Mouse (Mus musculus) macrophage (primary cell): ENCODE data around the gene Mc3r. TPM values are rescaled to one million over a fixed set of nuclear protein-coding genes. Genes with fewer than 3 reads are reported as not detected.

Experiments
- H3K27ac ChIP-seq: fragments of 350-480 bp; formaldehyde crosslinking; 2 replicates; pipeline ENCODE4 v1.9.0; 2021
- H3K36me3 ChIP-seq: fragments of 350-480 bp; formaldehyde crosslinking; 2 replicates; pipeline ENCODE4 v1.9.0; 2021; ENCODE audit errors: inconsistent target
- H3K4me3 ChIP-seq: fragments of 350-480 bp; formaldehyde crosslinking; 2 replicates; pipeline ENCODE4 v1.9.0; 2021; ENCODE audit errors: inconsistent target
- H3K79me2 ChIP-seq: fragments of 350-480 bp; formaldehyde crosslinking; 2 replicates; pipeline ENCODE4 v1.9.0; 2021; ENCODE audit errors: inconsistent target
- WGBS: methylation state at CpG from one replicate; pipeline ENCODE4 v1.1.7; 2026; ENCODE audit warnings: inconsistent platforms; ENCODE audit not compliant: missing documents; 5-methylcytosine and 5-hydroxymethylcytosine counted together
- polyA plus RNA-seq: library from polyadenylated mRNA; stranded (reverse); fragments of 250-400 nt; gene quantifications from 3 replicates; pipeline ENCODE4 v1.2.4, GENCODE M21; 2018; ENCODE audit warnings: inconsistent platforms

The Mc3r gene
- polyA plus RNA-seq, 1 experiment from 2014 or later, result not detected

- Histone ChIP-seq H3K79me2 (no peaks in the 10 kb centered on the region), H3K27ac (no peak overlapping the region), H3K36me3 (no peaks in the 10 kb centered on the region), H3K4me3 (no peak overlapping the region)
- 44% methylated on average over 7 of the region's 7 CpGs for WGBS
Measured at GRCm38 (mm10) chr2:172226945-172227344, 21.3 kb upstream of the Mc3r start.

- H3K27ac ChIP-seq, result no peak overlapping the region
- no peak overlapping the region for H3K4me3 ChIP-seq
- no peaks in the 10 kb centered on the region for H3K36me3 ChIP-seq
- 83% methylated on average over 3 of the region's 3 CpGs for WGBS
- H3K79me2 ChIP-seq, result no peaks in the 10 kb centered on the region
Measured at GRCm38 (mm10) chr2:172227808-172228207, 20.5 kb upstream of the Mc3r start.

- Histone ChIP-seq H3K79me2 (no peaks in the 10 kb centered on the region), H3K27ac (no peak overlapping the region), H3K4me3 (no peak overlapping the region), H3K36me3 (no peaks in the 10 kb centered on the region)
- WGBS, result 49% methylated on average over 2 of the region's 3 CpGs
Measured at GRCm38 (mm10) chr2:172229190-172229589, 19.1 kb upstream of the Mc3r start.

- WGBS, result 55% methylated on average over 4 of the region's 4 CpGs
- Histone ChIP-seq H3K27ac (no peak overlapping the region), H3K79me2 (no peaks in the 10 kb centered on the region), H3K36me3 (no peaks in the 10 kb centered on the region), H3K4me3 (no peak overlapping the region)
Measured at GRCm38 (mm10) chr2:172230126-172230525, 18.2 kb upstream of the Mc3r start.

- no peak overlapping the region for H3K27ac ChIP-seq
- H3K79me2 ChIP-seq, result no peaks in the 10 kb centered on the region
- 88% methylated on average over 5 of the region's 5 CpGs for WGBS
- no peak overlapping the region for H3K4me3 ChIP-seq
- no peaks in the 10 kb centered on the region for H3K36me3 ChIP-seq
Measured at GRCm38 (mm10) chr2:172238220-172238619, 10.1 kb upstream of the Mc3r start.

GRCm38 (mm10) chr2:172241031-172241430, 7.3 kb upstream of the Mc3r start:
- H3K27ac ChIP-seq, result no peak overlapping the region
- no peaks in the 10 kb centered on the region for H3K79me2 ChIP-seq
- no peaks in the 10 kb centered on the region for H3K36me3 ChIP-seq
- no peak overlapping the region for H3K4me3 ChIP-seq
- WGBS, result 22% methylated on average over 5 of the region's 5 CpGs

GRCm38 (mm10) chr2:172245497-172245896, 2.8 kb upstream of the Mc3r start:
- Histone ChIP-seq H3K27ac (no peak overlapping the region), H3K79me2 (no peaks in the 10 kb centered on the region), H3K36me3 (no peaks in the 10 kb centered on the region), H3K4me3 (no peak overlapping the region)
- WGBS, result 33% methylated on average over 8 of the region's 8 CpGs

GRCm38 (mm10) chr2:172249336-172249735, 1.0 kb downstream of the Mc3r start:
- H3K79me2 ChIP-seq, result no peaks in the 10 kb centered on the region
- H3K36me3 ChIP-seq, result no peaks in the 10 kb centered on the region
- H3K4me3 ChIP-seq, result no peak overlapping the region
- H3K27ac ChIP-seq, result no peak overlapping the region
- WGBS, result 69% methylated on average over 14 of the region's 14 CpGs

- H3K4me3 ChIP-seq, result no peak overlapping the region
- WGBS, result 94% methylated on average over 5 of the region's 6 CpGs
- no peaks in the 10 kb centered on the region for H3K79me2 ChIP-seq
- H3K27ac ChIP-seq, result no peak overlapping the region
- no peaks in the 10 kb centered on the region for H3K36me3 ChIP-seq
Measured at GRCm38 (mm10) chr2:172256418-172256817, 8.1 kb downstream of the Mc3r start.

GRCm38 (mm10) chr2:172256956-172257355, 8.7 kb downstream of the Mc3r start:
- Histone ChIP-seq H3K4me3 (no peak overlapping the region), H3K36me3 (no peaks in the 10 kb centered on the region), H3K79me2 (no peaks in the 10 kb centered on the region), H3K27ac (no peak overlapping the region)
- 74% methylated on average over 5 of the region's 5 CpGs for WGBS

GRCm38 (mm10) chr2:172257471-172258065, 9.3 kb downstream of the Mc3r start:
- 33% methylated on average over 12 of the region's 12 CpGs for WGBS
- Histone ChIP-seq H3K36me3 (no peaks in the 10 kb centered on the region), H3K4me3 (no peak overlapping the region), H3K79me2 (no peaks in the 10 kb centered on the region), H3K27ac (no peak overlapping the region)

- no peak overlapping the region for H3K27ac ChIP-seq
- H3K4me3 ChIP-seq, result no peak overlapping the region
- 56% methylated on average over 5 of the region's 5 CpGs for WGBS
- H3K79me2 ChIP-seq, result no peaks in the 10 kb centered on the region
- H3K36me3 ChIP-seq, result no peaks in the 10 kb centered on the region
Measured at GRCm38 (mm10) chr2:172260064-172260463, 11.8 kb downstream of the Mc3r start.

- Histone ChIP-seq H3K36me3 (no peaks in the 10 kb centered on the region), H3K79me2 (no peaks in the 10 kb centered on the region), H3K4me3 (no peak overlapping the region), H3K27ac (no peak overlapping the region)
- WGBS, result 79% methylated on average over 3 of the region's 4 CpGs
Measured at GRCm38 (mm10) chr2:172261441-172261840, 13.1 kb downstream of the Mc3r start.

GRCm38 (mm10) chr2:172263216-172263615, 14.9 kb downstream of the Mc3r start:
- Histone ChIP-seq H3K27ac (no peak overlapping the region), H3K4me3 (no peak overlapping the region), H3K79me2 (no peaks in the 10 kb centered on the region), H3K36me3 (no peaks in the 10 kb centered on the region)
- WGBS, result 98% methylated on average over 6 of the region's 6 CpGs

- Histone ChIP-seq H3K79me2 (no peaks in the 10 kb centered on the region), H3K27ac (no peak overlapping the region), H3K36me3 (no peaks in the 10 kb centered on the region), H3K4me3 (no peak overlapping the region)
- 74% methylated on average over 3 of the region's 11 CpGs for WGBS
Measured at GRCm38 (mm10) chr2:172269907-172270306, 21.6 kb downstream of the Mc3r start.

GRCm38 (mm10) chr2:172270485-172270944, 22.2 kb downstream of the Mc3r start:
- WGBS, result 59% methylated on average over 9 of the region's 9 CpGs

More at GRCm38 (mm10) chr2:172270485-172270944, 22.2 kb downstream of the Mc3r start:
- H3K79me2 ChIP-seq, result no peaks in the 10 kb centered on the region
- no peak overlapping the region for H3K4me3 ChIP-seq
- H3K36me3 ChIP-seq, result no peaks in the 10 kb centered on the region
- H3K27ac ChIP-seq, result no peak overlapping the region
